Mouse (Mus musculus) brain, embryonic 14.5 days (tissue): ENCODE measurements around the gene Usp7.

Source experiments
- CTCF ChIP-seq: fragments of 200-500 bp; IDR thresholded peaks from 2 replicates; pipeline ENCODE4 v1.5.1; 2012; ENCODE audit warnings: inconsistent platforms, mild to moderate bottlenecking, moderate library complexity, borderline replicate concordance; ENCODE audit not compliant: insufficient read depth, insufficient read length; ENCODE audit errors: extremely low read depth
- POLR2A ChIP-seq: fragments of 200-500 bp; IDR thresholded peaks from 2 replicates; pipeline ENCODE4 v1.6.1; 2012; ENCODE audit warnings: mild to moderate bottlenecking, inconsistent platforms, borderline replicate concordance; ENCODE audit not compliant: poor library complexity, insufficient read depth, insufficient read length, severe bottlenecking; ENCODE audit errors: extremely low read depth

DNA sequence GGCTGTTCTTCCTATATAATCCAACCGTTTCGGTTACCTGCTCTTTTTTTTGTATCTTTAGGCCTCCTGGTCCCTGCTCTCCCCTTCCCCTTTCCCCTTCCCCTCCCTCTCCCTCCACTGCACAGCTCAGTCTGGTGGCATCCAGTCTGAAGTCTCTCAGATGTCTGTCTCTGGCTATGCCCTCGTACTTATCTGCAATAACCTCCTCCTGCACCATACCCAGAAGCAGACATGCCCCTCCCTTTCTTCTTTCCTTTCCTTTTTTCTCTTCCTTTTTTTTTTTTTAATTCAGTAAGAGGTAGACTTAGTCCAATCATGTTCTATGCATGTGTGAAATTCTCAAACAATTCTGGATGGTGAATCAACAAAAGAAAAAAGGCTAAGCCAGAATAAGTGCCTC, 48.1 kb downstream of the Usp7 start:
- TF ChIP-seq CTCF (no peak), POLR2A (no peak)
